Mouse (Mus musculus) E14TG2a.4 (cell line): ENCODE measurements around the gene Cdh13.

Experiments used
- H3K27me3 ChIP-seq: 2 replicates; pipeline ENCODE4 v1.6.1; 2014; ENCODE audit warnings: low read length, control low read depth; ENCODE audit not compliant: insufficient read depth
- H3K36me3 ChIP-seq: 2 replicates; pipeline ENCODE4 v1.6.1; 2014; ENCODE audit warnings: low read length, control low read depth; ENCODE audit not compliant: insufficient read depth
- H3K4me1 ChIP-seq: replicated peaks from 2 replicates; pipeline ENCODE4 v1.6.1; 2014; ENCODE audit warnings: low read depth, low read length, control low read depth
- H3K4me3 ChIP-seq: replicated peaks from 2 replicates; pipeline ENCODE4 v1.5.1; 2014; ENCODE audit warnings: mild to moderate bottlenecking, low read length
- H3K9me3 ChIP-seq: 2 replicates; pipeline ENCODE4 v1.6.1; 2014; ENCODE audit warnings: low read length, control low read depth
- CTCF ChIP-seq: conservative IDR thresholded peaks from 2 replicates; pipeline ENCODE4 v1.5.1; 2014; ENCODE audit warnings: low read length
- NANOG ChIP-seq: IDR thresholded peaks from 2 replicates; pipeline ENCODE4 v1.6.1; 2014; ENCODE audit warnings: borderline replicate concordance, low read length, mixed read lengths
- POU5F1 ChIP-seq: IDR thresholded peaks from 2 replicates; pipeline ENCODE4 v1.6.1; 2014; ENCODE audit warnings: low read length, borderline replicate concordance

Cdh13 gene

GRCm38 (mm10) chr8:118937412-118937811, 653.9 kb downstream of the Cdh13 start:
- H3K9me3 ChIP-seq = peaks cover 50% of the 10 kb centered on the region
- no peaks in the 10 kb centered on the region for H3K36me3 ChIP-seq
- H3K4me3 ChIP-seq = no peak overlapping the region
- TF ChIP-seq CTCF = no peak
- no peak for TF ChIP-seq POU5F1
- TF ChIP-seq NANOG = no peak
- H3K27me3 ChIP-seq = no peaks in the 10 kb centered on the region
- peaks cover 13% of the 10 kb centered on the region for H3K4me1 ChIP-seq

GRCm38 (mm10) chr8:118938025-118938424, 654.5 kb downstream of the Cdh13 start:
- peaks cover 13% of the 10 kb centered on the region for H3K4me1 ChIP-seq
- TF ChIP-seq NANOG = no peak
- TF ChIP-seq POU5F1 = no peak
- TF ChIP-seq CTCF = no peak
- H3K4me3 ChIP-seq = no peak overlapping the region
- H3K9me3 ChIP-seq = peaks cover 50% of the 10 kb centered on the region
- H3K27me3 ChIP-seq = no peaks in the 10 kb centered on the region
- H3K36me3 ChIP-seq = no peaks in the 10 kb centered on the region

GRCm38 (mm10) chr8:118951766-118952741, 668.5 kb downstream of the Cdh13 start:
- no peaks in the 10 kb centered on the region for H3K27me3 ChIP-seq
- H3K9me3 ChIP-seq = peaks cover 33% of the 10 kb centered on the region
- H3K4me1 ChIP-seq = no peaks in the 10 kb centered on the region; the same call in 1 of the 2 replicates
- H3K36me3 ChIP-seq = no peaks in the 10 kb centered on the region
- no peak overlapping the region for H3K4me3 ChIP-seq
- TF ChIP-seq NANOG (no peak), POU5F1 (no peak), CTCF (no peak)

DNA sequence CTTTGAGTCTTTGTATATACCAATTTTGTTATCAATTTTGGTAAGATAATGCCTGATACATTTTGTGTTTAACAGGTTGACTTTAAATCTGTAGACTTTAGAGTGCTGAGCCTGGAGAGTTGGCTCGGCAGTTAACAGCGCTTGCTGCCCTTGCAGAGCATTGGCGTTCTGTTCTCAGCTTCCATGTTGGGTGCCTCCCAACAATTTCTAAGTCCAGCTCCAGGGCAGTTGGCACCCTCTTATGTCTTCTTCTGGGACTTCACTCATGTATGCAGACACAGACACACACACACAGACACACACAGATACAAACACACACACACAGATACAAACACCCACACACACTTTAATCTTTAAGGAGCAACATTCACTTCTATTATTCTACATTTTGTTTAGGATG, 672.6 kb downstream of the Cdh13 start:
- peaks cover 19% of the 10 kb centered on the region for H3K9me3 ChIP-seq
- no peaks in the 10 kb centered on the region for H3K4me1 ChIP-seq
- no peaks in the 10 kb centered on the region for H3K27me3 ChIP-seq
- no peak for TF ChIP-seq POU5F1
- no peak for TF ChIP-seq NANOG
- H3K36me3 ChIP-seq = no peaks in the 10 kb centered on the region
- H3K4me3 ChIP-seq = no peak overlapping the region

DNA sequence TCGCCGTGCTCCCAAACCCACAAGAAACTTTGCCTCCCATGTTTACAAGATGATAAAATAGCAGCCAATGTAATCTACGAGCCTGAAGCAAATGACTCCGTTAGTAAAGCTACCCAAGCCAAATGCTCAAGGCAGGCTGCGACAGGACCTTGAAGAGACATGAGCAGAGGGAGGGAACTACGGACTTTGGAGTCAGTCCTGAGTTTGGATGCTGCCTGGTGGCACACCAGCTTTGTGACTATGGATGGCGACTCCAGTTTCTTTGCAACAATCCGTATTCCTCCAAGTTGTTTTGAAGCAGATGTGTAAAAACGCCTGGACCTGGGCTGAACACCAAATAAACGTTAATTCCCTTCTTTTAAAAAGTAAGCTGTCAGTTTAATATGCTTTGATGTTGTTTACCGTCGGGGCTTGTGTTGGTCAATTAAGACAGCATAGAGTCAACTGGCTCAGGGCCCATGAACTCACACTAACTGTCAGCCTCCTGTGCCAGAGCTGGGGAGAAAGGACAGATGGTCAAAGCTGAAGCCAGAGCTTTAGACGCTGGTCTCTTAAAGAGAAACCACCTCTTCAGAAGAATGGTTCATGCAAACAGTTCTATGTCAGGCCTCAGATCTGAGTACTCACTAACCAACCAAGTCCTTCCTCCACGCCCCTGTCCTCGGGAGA, 678.5 kb downstream of the Cdh13 start:
- Histone ChIP-seq H3K4me1 (no peaks in the 10 kb centered on the region), H3K9me3 (peaks cover 5% of the 10 kb centered on the region; the same call in 1 of the 2 replicates)
- no peak for TF ChIP-seq CTCF
- no peak for TF ChIP-seq NANOG
- TF ChIP-seq POU5F1 = no peak

DNA sequence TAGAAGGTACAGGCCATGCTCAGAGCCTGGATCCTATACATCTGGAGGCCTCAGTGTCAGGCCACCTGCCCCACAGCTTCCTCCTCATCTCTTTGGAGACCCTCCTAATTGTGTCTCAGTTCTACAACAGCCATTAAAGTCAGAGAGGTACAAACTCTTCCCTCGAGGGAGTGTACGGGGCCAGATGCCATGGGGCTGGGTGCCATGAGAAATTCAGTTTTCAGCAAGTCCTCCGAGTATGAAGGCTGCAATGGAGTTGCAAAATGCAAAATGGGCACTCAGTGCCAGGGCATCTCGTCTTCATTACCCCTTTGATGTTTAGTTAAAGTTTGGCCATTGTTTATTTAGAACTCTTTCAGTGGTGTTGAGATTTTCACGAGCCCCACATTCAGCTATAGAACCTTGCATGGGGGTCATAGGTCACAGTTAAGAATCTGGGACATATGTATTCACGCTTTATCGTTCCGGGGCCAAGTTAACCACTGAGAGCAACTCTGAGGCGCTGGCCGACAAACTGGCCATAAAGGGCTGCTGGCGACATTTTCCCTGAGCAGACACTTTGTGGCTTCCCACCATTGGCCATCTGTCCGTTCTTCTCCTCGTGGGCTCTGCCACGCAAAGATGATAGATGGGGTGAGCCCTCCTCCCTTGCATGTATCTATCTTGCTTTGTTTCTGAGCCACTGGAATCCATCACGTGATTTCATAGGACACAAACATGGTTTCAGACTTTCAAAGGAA, 681.7 kb downstream of the Cdh13 start:
- no peaks in the 10 kb centered on the region for H3K36me3 ChIP-seq
- TF ChIP-seq CTCF = no peak
- TF ChIP-seq NANOG = no peak
- TF ChIP-seq POU5F1 = no peak

More for the DNA sequence above, 678.5 kb downstream of the Cdh13 start:
- Histone ChIP-seq H3K36me3 (no peaks in the 10 kb centered on the region), H3K27me3 (no peaks in the 10 kb centered on the region), H3K4me3 (no peak overlapping the region)

DNA sequence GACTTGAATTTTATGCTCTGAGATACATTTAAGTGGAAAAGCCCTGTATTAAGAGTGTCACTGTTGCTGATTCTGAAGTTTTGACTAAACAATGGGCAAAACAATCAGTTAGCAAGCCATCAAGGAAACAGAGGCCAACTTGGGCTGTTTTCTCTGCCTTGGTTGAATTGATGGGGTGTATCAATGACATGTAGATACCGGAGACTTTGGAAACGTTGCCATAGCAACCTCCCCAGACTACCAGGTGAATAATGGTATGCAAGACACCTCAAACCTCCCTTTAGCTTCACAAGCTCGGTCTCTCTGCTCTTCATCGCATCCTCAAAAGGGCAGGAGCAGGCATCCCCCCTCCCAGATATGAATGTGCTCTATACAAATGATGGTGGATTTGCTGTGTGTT, 685.4 kb downstream of the Cdh13 start:
- Histone ChIP-seq H3K4me3 (no peak overlapping the region), H3K4me1 (peaks cover 7% of the 10 kb centered on the region), H3K9me3 (peaks cover 6% of the 10 kb centered on the region), H3K27me3 (no peaks in the 10 kb centered on the region), H3K36me3 (no peaks in the 10 kb centered on the region)
- no peak for TF ChIP-seq POU5F1
- no peak for TF ChIP-seq CTCF
- no peak for TF ChIP-seq NANOG

More for the DNA sequence above, 681.7 kb downstream of the Cdh13 start:
- no peaks in the 10 kb centered on the region for H3K27me3 ChIP-seq
- peaks cover 5% of the 10 kb centered on the region; the same call in 1 of the 2 replicates for H3K9me3 ChIP-seq
- no peak overlapping the region for H3K4me3 ChIP-seq
- peaks cover 7% of the 10 kb centered on the region for H3K4me1 ChIP-seq

DNA sequence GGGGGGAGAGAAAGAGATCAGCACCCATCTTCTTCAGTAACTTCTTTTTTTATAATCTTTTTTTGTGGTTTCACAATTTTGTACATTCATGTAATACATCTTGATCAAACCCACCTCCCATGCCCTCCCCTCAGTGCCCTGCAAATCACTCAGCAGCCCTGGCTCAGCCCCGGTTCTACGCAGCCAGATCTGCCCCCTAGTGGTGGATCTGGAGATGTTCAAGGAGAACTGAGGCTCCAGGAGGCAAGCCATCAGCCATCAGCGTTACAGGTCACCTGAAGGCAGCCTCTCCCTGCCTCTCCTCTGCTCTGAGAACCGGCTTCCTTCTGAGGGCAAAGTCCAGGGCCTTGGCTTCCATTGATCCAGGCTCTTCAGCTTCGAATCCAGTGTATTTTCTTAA, 696.3 kb downstream of the Cdh13 start:
- H3K36me3 ChIP-seq = no peaks in the 10 kb centered on the region
- no peak overlapping the region for H3K4me3 ChIP-seq
- H3K4me1 ChIP-seq = no peaks in the 10 kb centered on the region
- peaks cover 7% of the 10 kb centered on the region; the same call in 1 of the 2 replicates for H3K9me3 ChIP-seq
- no peaks in the 10 kb centered on the region for H3K27me3 ChIP-seq
- TF ChIP-seq POU5F1 (no peak), CTCF (peak; percentile 51), NANOG (no peak)
